Mouse (Mus musculus): ENCODE results near the gene Ascl5. TPM values are rescaled to one million over a fixed set of nuclear protein-coding genes. Genes with fewer than 3 reads are reported as not detected.

Gene Ascl5
- polyA plus RNA-seq, 1 experiment, result not detected

GRCm38 (mm10) chr1:136038746-136039538, 11.7 kb upstream of the Ascl5 start:
- H3K4me3 ChIP-seq (ENCODE audit: control insufficient read depth, low read depth, low read length), result no peak overlapping the region
- no peaks in the 10 kb centered on the region for H3K36me3 ChIP-seq (ENCODE audit: control insufficient read depth, insufficient read depth, low read length)
- H3K27ac ChIP-seq (ENCODE audit: control insufficient read depth, insufficient read depth, low read depth, low read length), result no peak overlapping the region
- TF ChIP-seq POLR2A (IDR thresholded peaks at IDR 0.05; ENCODE audit: control insufficient read depth, low read depth, low read length) (no peak), CTCF (IDR thresholded peaks at IDR 0.05; ENCODE audit: control insufficient read depth, insufficient read depth, insufficient replicate concordance, low read depth, low read length) (no peak)
- no peaks in the 10 kb centered on the region for H3K27me3 ChIP-seq (ENCODE audit: control insufficient read depth, insufficient read depth, low read length)
- H3K4me1 ChIP-seq (ENCODE audit: control insufficient read depth, insufficient read depth, low read length), result no peaks in the 10 kb centered on the region

GRCm38 (mm10) chr1:136040452-136040851, 10.2 kb upstream of the Ascl5 start:
- TF ChIP-seq CTCF (IDR thresholded peaks at IDR 0.05; ENCODE audit: control insufficient read depth, insufficient read depth, insufficient replicate concordance, low read depth, low read length) (no peak), POLR2A (IDR thresholded peaks at IDR 0.05; ENCODE audit: control insufficient read depth, low read depth, low read length) (no peak)
- Histone ChIP-seq H3K27me3 (ENCODE audit: control insufficient read depth, insufficient read depth, low read length) (no peaks in the 10 kb centered on the region), H3K27ac (ENCODE audit: control insufficient read depth, insufficient read depth, low read depth, low read length) (no peak overlapping the region), H3K36me3 (ENCODE audit: control insufficient read depth, insufficient read depth, low read length) (no peaks in the 10 kb centered on the region), H3K4me3 (ENCODE audit: control insufficient read depth, low read depth, low read length) (no peak overlapping the region), H3K4me1 (ENCODE audit: control insufficient read depth, insufficient read depth, low read length) (no peaks in the 10 kb centered on the region)

GRCm38 (mm10) chr1:136040874-136041273, 9.7 kb upstream of the Ascl5 start:
- Histone ChIP-seq H3K4me1 (ENCODE audit: control insufficient read depth, insufficient read depth, low read length) (no peaks in the 10 kb centered on the region), H3K27me3 (ENCODE audit: control insufficient read depth, insufficient read depth, low read length) (no peaks in the 10 kb centered on the region), H3K36me3 (ENCODE audit: control insufficient read depth, insufficient read depth, low read length) (no peaks in the 10 kb centered on the region), H3K4me3 (ENCODE audit: control insufficient read depth, low read depth, low read length) (no peak overlapping the region), H3K27ac (ENCODE audit: control insufficient read depth, insufficient read depth, low read depth, low read length) (no peak overlapping the region)
- TF ChIP-seq POLR2A (IDR thresholded peaks at IDR 0.05; ENCODE audit: control insufficient read depth, low read depth, low read length) (no peak), CTCF (IDR thresholded peaks at IDR 0.05; ENCODE audit: control insufficient read depth, insufficient read depth, insufficient replicate concordance, low read depth, low read length) (no peak)

GRCm38 (mm10) chr1:136045774-136046173, 4.8 kb upstream of the Ascl5 start:
- Histone ChIP-seq H3K4me1 (ENCODE audit: control insufficient read depth, insufficient read depth, low read length) (peaks cover 6% of the 10 kb centered on the region), H3K4me3 (ENCODE audit: control insufficient read depth, low read depth, low read length) (no peak overlapping the region), H3K27ac (ENCODE audit: control insufficient read depth, insufficient read depth, low read depth, low read length) (no peak overlapping the region), H3K36me3 (ENCODE audit: control insufficient read depth, insufficient read depth, low read length) (no peaks in the 10 kb centered on the region), H3K27me3 (ENCODE audit: control insufficient read depth, insufficient read depth, low read length) (peaks cover 3% of the 10 kb centered on the region; the same call in 1 of the 2 replicates)
- no peak for TF ChIP-seq POLR2A (IDR thresholded peaks at IDR 0.05; ENCODE audit: control insufficient read depth, low read depth, low read length)
- TF ChIP-seq CTCF (IDR thresholded peaks at IDR 0.05; ENCODE audit: control insufficient read depth, insufficient read depth, insufficient replicate concordance, low read depth, low read length), result peak; percentile 72; the same call in 1 of the 2 replicates

- H3K36me3 ChIP-seq (ENCODE audit: control insufficient read depth, insufficient read depth, low read length), result no peaks in the 10 kb centered on the region
- peaks cover 6% of the 10 kb centered on the region for H3K4me1 ChIP-seq (ENCODE audit: control insufficient read depth, insufficient read depth, low read length)
- TF ChIP-seq CTCF (IDR thresholded peaks at IDR 0.05; ENCODE audit: control insufficient read depth, insufficient read depth, insufficient replicate concordance, low read depth, low read length) (no peak), POLR2A (IDR thresholded peaks at IDR 0.05; ENCODE audit: control insufficient read depth, low read depth, low read length) (no peak)
- no peak overlapping the region for H3K27ac ChIP-seq (ENCODE audit: control insufficient read depth, insufficient read depth, low read depth, low read length)
- peaks cover 3% of the 10 kb centered on the region; the same call in 1 of the 2 replicates for H3K27me3 ChIP-seq (ENCODE audit: control insufficient read depth, insufficient read depth, low read length)
- no peak overlapping the region for H3K4me3 ChIP-seq (ENCODE audit: control insufficient read depth, low read depth, low read length)
Measured at GRCm38 (mm10) chr1:136047432-136047831, 3.2 kb upstream of the Ascl5 start.

GRCm38 (mm10) chr1:136047894-136048293, 2.7 kb upstream of the Ascl5 start:
- peaks cover 3% of the 10 kb centered on the region; the same call in 1 of the 2 replicates for H3K27me3 ChIP-seq (ENCODE audit: control insufficient read depth, insufficient read depth, low read length)
- H3K4me3 ChIP-seq (ENCODE audit: control insufficient read depth, low read depth, low read length), result no peak overlapping the region
- H3K36me3 ChIP-seq (ENCODE audit: control insufficient read depth, insufficient read depth, low read length), result no peaks in the 10 kb centered on the region
- no peak for TF ChIP-seq CTCF (IDR thresholded peaks at IDR 0.05; ENCODE audit: control insufficient read depth, insufficient read depth, insufficient replicate concordance, low read depth, low read length)
- no peak for TF ChIP-seq POLR2A (IDR thresholded peaks at IDR 0.05; ENCODE audit: control insufficient read depth, low read depth, low read length)
- no peak overlapping the region for H3K27ac ChIP-seq (ENCODE audit: control insufficient read depth, insufficient read depth, low read depth, low read length)
- peaks cover 6% of the 10 kb centered on the region for H3K4me1 ChIP-seq (ENCODE audit: control insufficient read depth, insufficient read depth, low read length)

GRCm38 (mm10) chr1:136051013-136051315, 360 bp downstream of the Ascl5 start:
- TF ChIP-seq POLR2A (IDR thresholded peaks at IDR 0.05; ENCODE audit: control insufficient read depth, low read depth, low read length), result no peak
- TF ChIP-seq CTCF (IDR thresholded peaks at IDR 0.05; ENCODE audit: control insufficient read depth, insufficient read depth, insufficient replicate concordance, low read depth, low read length), result no peak
- peaks cover 6% of the 10 kb centered on the region for H3K4me1 ChIP-seq (ENCODE audit: control insufficient read depth, insufficient read depth, low read length)
- H3K4me3 ChIP-seq (ENCODE audit: control insufficient read depth, low read depth, low read length), result peak overlapping the region; percentile 11
- peaks cover 3% of the 10 kb centered on the region; the same call in 1 of the 2 replicates for H3K27me3 ChIP-seq (ENCODE audit: control insufficient read depth, insufficient read depth, low read length)
- no peak overlapping the region for H3K27ac ChIP-seq (ENCODE audit: control insufficient read depth, insufficient read depth, low read depth, low read length)
- no peaks in the 10 kb centered on the region for H3K36me3 ChIP-seq (ENCODE audit: control insufficient read depth, insufficient read depth, low read length)
